Comparison of ENCODE assay signal across 11 mouse cellular contexts in genomic region chr16:91772586-91772985, GRCm38 (mm10).
"Had no signal": no experiment of that assay in that cellular context is flagged by ENCODE, and none has a peak within 500 bp of the region (broad histone marks: within the 10 kb centered on the region; RNA-seq: fewer than 3 reads in every experiment).

No protein-coding gene starts in this region.

- H3K9me3 ChIP-seq: limb, embryonic 13.5 days; midbrain, embryonic 12.5 days; neural tube, embryonic 12.5 days had no signal

- H3K9ac ChIP-seq: limb, embryonic 13.5 days; liver, embryonic 14.5 days; midbrain, embryonic 12.5 days; neural tube, embryonic 12.5 days had no signal

- DNase-seq: kidney, postnatal 10 days; left cerebral cortex, postnatal 4 days; lung, adult 18-20 months; right cerebral cortex, postnatal 25 days; thymus, adult 18-20 months; thymus, postnatal 14 days had no signal

- H3K27ac ChIP-seq: limb, embryonic 13.5 days; liver, embryonic 14.5 days; neural tube, embryonic 12.5 days had no signal

- H3K4me2 ChIP-seq: limb, embryonic 13.5 days; midbrain, embryonic 12.5 days; neural tube, embryonic 12.5 days had no signal

- H3K36me3 ChIP-seq: limb, embryonic 13.5 days; midbrain, embryonic 12.5 days; neural tube, embryonic 12.5 days had no signal

- H3K27me3 ChIP-seq: limb, embryonic 13.5 days; midbrain, embryonic 12.5 days; neural tube, embryonic 12.5 days had no signal

- H3K4me3 ChIP-seq: limb, embryonic 13.5 days; midbrain, embryonic 12.5 days; myocyte; neural tube, embryonic 12.5 days had no signal
